Mouse (Mus musculus) kidney, adult 8-10 months (tissue): ENCODE measurements around the gene Cdh22.

Source experiments
- DNase-seq, 2 experiments: peaks; one replicate each; pipeline ENCODE4 v3.0.0; 2022

Gene Cdh22

DNA sequence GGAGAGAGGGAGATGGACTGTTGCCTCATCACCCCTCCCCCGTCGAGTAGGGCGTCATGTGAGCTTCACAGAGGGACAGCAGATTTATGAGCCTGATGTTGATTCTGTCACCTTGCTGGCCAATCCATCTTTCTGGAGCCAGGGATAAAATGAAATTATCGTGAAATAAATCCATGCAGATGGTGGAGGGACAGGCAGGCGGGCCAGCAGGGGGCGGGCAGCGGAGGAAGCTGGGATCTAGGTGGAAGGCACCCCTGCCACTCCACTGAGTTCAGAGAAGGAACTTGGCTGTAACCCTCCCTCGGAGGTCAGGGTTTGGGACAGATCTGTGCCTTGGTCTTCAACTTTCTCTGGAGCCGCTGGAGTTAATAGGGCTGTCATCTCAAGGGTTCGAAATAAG is 156.0 kb downstream of the Cdh22 start:
- DNase-seq: no peak

DNA sequence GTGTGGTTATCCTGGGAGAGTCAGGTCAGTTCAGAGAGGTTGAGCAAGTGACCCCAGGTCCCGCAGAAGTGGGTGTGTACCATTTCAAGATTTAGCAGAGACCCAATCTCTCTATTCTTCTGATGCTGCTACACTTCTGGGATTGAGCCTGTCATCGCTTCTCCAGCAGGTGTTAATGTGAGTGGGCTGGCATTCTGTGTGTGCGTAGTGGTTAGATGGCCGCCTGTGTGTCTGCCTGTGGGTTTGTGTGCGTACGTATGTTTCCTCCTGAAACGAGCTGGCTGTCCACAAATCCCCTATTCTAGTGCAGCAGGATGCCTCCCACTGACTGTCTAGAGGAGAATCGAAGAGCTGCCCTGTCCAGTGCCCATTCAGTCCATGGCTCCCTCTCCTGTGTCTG is 156.6 kb downstream of the Cdh22 start:
- DNase-seq: no peak

- no peak for DNase-seq
Measured at GRCm38 (mm10) chr2:165077055-165077454, 157.6 kb downstream of the Cdh22 start.

GRCm38 (mm10) chr2:165074937-165075336 is 159.7 kb downstream of the Cdh22 start:
- peak; percentile 55 to 84 for DNase-seq

GRCm38 (mm10) chr2:165074081-165074884 is 160.4 kb downstream of the Cdh22 start:
- no peak for DNase-seq

DNA sequence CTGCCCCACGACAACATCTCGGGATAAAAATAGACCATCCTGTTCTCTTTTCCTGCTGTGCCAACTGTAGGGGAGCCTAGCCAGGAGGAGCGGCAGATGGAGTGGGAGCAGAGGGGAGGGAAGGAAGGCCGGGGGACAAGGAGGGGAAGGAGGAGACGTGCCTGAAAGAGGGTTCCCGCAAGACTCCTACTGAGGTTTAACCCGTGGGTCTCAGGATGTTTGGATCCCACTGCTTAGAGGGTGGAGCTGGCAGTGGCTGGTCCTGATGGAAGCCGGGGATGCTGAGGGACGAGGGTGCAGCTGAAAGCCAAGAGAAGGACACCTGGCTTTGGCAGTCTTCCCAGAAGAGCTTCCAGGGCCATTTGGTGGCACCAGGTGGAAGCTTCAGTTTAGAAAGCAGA is 161.3 kb downstream of the Cdh22 start:
- no peak for DNase-seq

GRCm38 (mm10) chr2:165070096-165070816 is 164.4 kb downstream of the Cdh22 start:
- DNase-seq: peak; percentile 24 to 60

DNA sequence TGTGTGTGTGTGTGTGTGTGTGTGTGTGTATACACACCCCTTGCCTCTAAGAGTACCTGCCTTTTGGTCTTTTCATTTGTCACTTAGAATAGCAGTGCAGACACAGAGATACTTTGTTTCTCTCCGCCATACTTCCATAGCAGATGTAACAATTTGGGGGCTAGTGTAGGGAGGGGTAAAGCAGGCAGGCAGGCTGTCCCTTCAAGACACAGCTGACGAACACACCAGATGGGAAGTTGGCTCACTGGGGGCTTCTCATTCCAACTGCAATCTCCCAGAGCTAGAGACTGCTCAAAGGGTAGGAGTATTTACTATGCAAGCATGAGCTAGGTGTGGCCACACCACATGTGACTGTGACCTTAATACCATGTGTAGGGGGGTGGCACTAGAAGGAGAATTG is 165.8 kb downstream of the Cdh22 start:
- DNase-seq: no peak

DNA sequence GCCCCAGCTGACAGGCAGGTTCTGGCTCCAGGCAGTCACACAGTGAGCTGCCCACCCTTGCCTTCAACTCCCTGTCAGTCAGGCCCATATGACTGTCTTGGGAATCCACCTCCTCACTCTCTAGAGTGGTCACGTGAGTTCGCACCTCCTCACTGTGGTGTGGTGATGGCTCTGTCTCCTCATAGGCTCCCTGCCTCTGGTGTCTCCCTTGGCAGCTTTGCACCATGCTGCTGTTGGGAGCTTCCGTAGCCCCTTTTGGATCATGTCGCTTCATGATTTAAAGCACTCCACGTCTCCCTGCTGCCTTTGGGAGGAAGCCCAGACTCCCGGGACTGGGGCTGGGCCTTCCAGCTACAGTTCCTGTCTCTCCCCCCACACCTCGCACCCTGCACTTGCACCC is 170.2 kb downstream of the Cdh22 start:
- DNase-seq: no peak

DNA sequence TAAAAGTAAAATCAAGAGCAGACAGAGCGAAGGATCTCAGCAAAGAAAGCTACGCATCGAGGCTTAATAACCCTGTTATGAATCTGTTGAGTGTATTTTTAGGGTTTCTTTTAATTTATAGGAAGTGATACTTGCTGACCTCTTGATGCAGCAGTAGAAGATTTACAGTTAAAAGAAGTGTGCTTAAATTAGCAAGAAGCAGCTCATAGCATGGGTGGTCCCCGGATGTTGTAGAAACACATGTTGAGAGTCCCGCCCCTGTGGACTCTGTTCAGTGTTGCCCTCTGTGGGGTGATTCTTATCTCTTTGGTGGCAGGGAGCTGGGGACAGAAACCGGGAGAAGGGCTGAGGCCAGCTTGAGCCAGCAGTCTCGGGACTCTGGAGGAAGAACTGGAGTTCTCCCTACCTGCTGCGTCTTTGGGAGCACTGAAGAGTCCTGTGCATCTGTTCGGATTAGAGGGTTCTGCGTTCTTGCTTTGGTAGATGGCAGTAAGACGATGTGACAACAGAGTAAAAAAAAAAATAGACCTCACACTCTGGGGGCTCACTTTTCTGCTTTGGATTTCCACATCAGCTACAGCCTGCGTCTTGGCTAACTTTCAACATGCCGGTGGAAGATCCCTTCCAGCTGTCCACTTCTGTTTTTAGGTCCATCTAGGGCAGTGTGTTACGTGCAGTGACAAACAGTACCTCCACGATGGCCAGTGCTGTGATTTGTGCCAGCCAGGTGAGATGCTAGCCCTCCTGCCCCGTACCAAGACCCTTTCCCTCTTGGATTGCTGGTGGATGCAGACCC is 172.8 kb downstream of the Cdh22 start:
- peak in 1 of 2 experiments; percentile 12 for DNase-seq
